Mouse (Mus musculus) heart, postnatal 25 days (tissue): Measurements from ENCODE around the gene Btbd35f24. TPM values are rescaled to one million over a fixed set of nuclear protein-coding genes. Genes with fewer than 3 reads are reported as not detected.
"Not testable (repeated sequence)": the region's sequence is repeated elsewhere in the genome, so short reads cannot be mapped to it uniquely, and the experiment has no call there.

Source experiments
- DNase-seq: peaks from one replicate; pipeline ENCODE4 v3.0.0; 2022; ENCODE audit warnings: low spot score
- intact Hi-C: fragments of 180-260 bp; cut with DNase I; formaldehyde crosslinking; loops from one replicate; pipeline ENCODE4 v1.15.1; 2025
- total RNA-seq, 2 experiments: library from RNA; stranded (reverse); gene quantifications; 2 replicates each; pipeline ENCODE4 v1.2.3; 2021

The Btbd35f24 gene
- not detected for total RNA-seq

- DNase-seq, intact Hi-C loops: not testable (repeated sequence)
Measured at GRCm38 (mm10) chrX:3195727-3196126, at the start of gene Btbd35f24. Gene Btbd35f24, minus strand, starts transcription at chrX:3195827.

Other genes with a start within 250 kb of the Btbd35f24 start
- not detected for gene Btbd35f23, start 119.0 kb downstream of the Btbd35f24 start, total RNA-seq
- gene Btbd35f11, start 247.9 kb upstream of the Btbd35f24 start, total RNA-seq: not detected